Mouse (Mus musculus) hematopoietic stem cell, adult 5-6 weeks (primary cell): Measurements from ENCODE around the gene Cenpe. TPM values are rescaled to one million over a fixed set of nuclear protein-coding genes. Genes with fewer than 3 reads are reported as not detected.
"Not testable (repeated sequence)": the region's sequence is repeated elsewhere in the genome, so short reads cannot be mapped to it uniquely, and the experiment has no call there.

ENCODE experiments used
- ATAC-seq, 2 experiments: fragments of 125-278 bp in 1 of 2; replicated peaks in 1 of 2; 2 replicates each; pipeline ENCODE4 v1.8.0; 2016 to 2017; ENCODE audit warnings: inconsistent platforms in 2 of 2, mild to moderate bottlenecking in 2 of 2, moderate number of reproducible peaks in 2 of 2, low read depth in 1 of 2, moderate TSS enrichment in 1 of 2; ENCODE audit not compliant: low FRiP score in 2 of 2, poor library complexity in 2 of 2, severe bottlenecking in 2 of 2, insufficient read depth in 1 of 2, low TSS enrichment in 1 of 2
- total RNA-seq: library from RNA; stranded (forward); fragments of 172-1452, 232-1000 nt; gene quantifications from 2 replicates; pipeline ENCODE4 v1.2.3, GENCODE M21; 2017

Gene Cenpe
- total RNA-seq = 46.9 and 57.7 TPM in 2 replicates

- ATAC-seq = peak; percentile 96 to 97
These were observed at the start of gene Cenpe for GRCm38 (mm10) chr3:135211805-135212657. Cenpe (plus strand) TSS chr3:135212537.

- ATAC-seq = no peak
These were observed 40.4 kb upstream of the Cenpe start for GRCm38 (mm10) chr3:135171898-135172446.

- peak; percentile 97 to 100 for ATAC-seq
These were observed 20.5 kb upstream of the Cenpe start for GRCm38 (mm10) chr3:135191861-135192260.

- ATAC-seq = not testable (repeated sequence)
These were observed 14.3 kb upstream of the Cenpe start for GRCm38 (mm10) chr3:135198051-135198450.

GRCm38 (mm10) chr3:135200409-135201303 is 11.7 kb upstream of the Cenpe start:
- peak; percentile 64 to 72 for ATAC-seq

GRCm38 (mm10) chr3:135206621-135207020 is 5.7 kb upstream of the Cenpe start:
- peak; percentile 88 to 92 for ATAC-seq

- ATAC-seq = no peak; a peak in 1 of 4 replicates
These were observed 467 bp downstream of the Cenpe start for GRCm38 (mm10) chr3:135212658-135213350.

GRCm38 (mm10) chr3:135232058-135232457 is 19.7 kb downstream of the Cenpe start:
- ATAC-seq = no peak

- ATAC-seq = no peak
These were observed 20.1 kb downstream of the Cenpe start for GRCm38 (mm10) chr3:135232462-135232861.

- ATAC-seq = peak; percentile 34 to 69; a peak in 1 of 4 replicates
These were observed 33.4 kb downstream of the Cenpe start for GRCm38 (mm10) chr3:135245733-135246132.

GRCm38 (mm10) chr3:135246828-135247227 is 34.5 kb downstream of the Cenpe start:
- no peak for ATAC-seq

- peak in 1 of 2 experiments; percentile 63; a peak in 2 of 4 replicates for ATAC-seq
These were observed 36.8 kb downstream of the Cenpe start for GRCm38 (mm10) chr3:135249104-135249503.

- no peak for ATAC-seq
These were observed 39.5 kb downstream of the Cenpe start for GRCm38 (mm10) chr3:135251825-135252224.

- ATAC-seq = no peak
These were observed 42.4 kb downstream of the Cenpe start for GRCm38 (mm10) chr3:135254784-135255183.

- ATAC-seq = no peak
These were observed 46.6 kb downstream of the Cenpe start for GRCm38 (mm10) chr3:135258919-135259318.

GRCm38 (mm10) chr3:135260233-135260632 is 47.9 kb downstream of the Cenpe start:
- no peak for ATAC-seq

- ATAC-seq = no peak
These were observed 56.3 kb downstream of the Cenpe start for GRCm38 (mm10) chr3:135268616-135269015.
